Mouse (Mus musculus) heart, adult 2 months (tissue): ENCODE results near the gene Necap2.

Experiments used
- CTCF ChIP-seq: fragments of 200-600 bp; IDR thresholded peaks from 2 replicates; pipeline ENCODE4 v1.8.1; 2022; ENCODE audit warnings: antibody characterized with exemption, mild to moderate bottlenecking, moderate library complexity
- EP300 ChIP-seq: fragments of 200-500 bp; IDR thresholded peaks from 2 replicates; pipeline ENCODE4 v1.6.1; 2011; ENCODE audit warnings: low read depth, low read length, control low read depth; ENCODE audit not compliant: insufficient read depth
- POLR2A ChIP-seq: fragments of 200-500 bp; IDR thresholded peaks from 2 replicates; pipeline ENCODE4 v1.6.1; 2011; ENCODE audit warnings: mild to moderate bottlenecking, low read depth, low read length, control low read depth; ENCODE audit not compliant: insufficient read depth

DNA sequence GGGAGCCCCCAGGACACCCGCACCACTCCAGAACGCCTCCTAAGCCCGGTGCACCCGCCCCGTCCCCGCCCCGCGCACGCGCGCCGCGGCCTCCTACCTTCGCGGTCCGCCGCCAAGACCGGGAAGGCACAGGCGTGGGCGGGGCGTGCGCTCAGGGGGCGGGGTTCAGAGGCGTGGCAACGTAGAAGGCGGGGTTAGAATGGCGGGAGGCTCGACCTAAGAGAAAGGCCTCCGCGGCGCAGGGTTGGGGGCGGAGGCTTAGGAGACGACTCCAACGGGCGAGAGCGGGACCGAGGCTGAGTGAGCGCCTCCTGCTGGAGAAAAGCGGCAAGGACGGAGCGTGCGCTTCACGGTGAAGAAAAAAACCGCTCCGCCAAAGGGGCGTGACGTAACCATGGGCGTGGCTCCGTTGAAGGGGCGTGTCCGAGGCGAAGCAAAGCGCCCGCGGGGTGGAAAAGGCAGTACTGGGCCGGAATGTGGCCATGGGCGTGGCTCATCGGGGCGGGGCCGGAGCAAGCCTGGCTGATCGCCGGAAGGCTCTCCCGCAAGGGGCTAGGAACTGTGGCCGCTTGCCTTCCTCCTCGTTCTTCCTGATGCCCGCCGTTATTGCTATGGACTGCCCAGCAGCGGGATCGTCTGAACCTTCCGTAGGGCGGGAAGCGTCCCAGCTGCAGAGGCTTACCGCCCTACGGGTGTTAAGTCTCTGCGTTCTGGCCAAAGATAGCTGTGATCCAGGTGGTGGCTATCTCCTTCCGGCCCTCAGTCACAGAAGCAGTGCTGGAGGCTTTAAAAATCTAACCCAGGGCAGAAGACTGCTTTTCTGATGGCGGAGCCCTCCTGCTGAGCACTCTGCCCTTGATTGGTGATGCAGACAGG lies 17.5 kb downstream of the Necap2 start, which contains the start of gene Crocc:
- TF ChIP-seq POLR2A (peak; percentile 81), EP300 (peak; percentile 77; the same call in 1 of the 2 replicates), CTCF (peak; percentile 98)
